Mouse (Mus musculus) mesoderm, embryonic 11.5 days (tissue): ENCODE measurements around the gene Alpl.

Experiments used
- DNase-seq: peaks from one replicate; pipeline ENCODE4 v3.0.0-alpha.2; 2012; ENCODE audit warnings: low read depth, low spot score

Gene Alpl

DNA sequence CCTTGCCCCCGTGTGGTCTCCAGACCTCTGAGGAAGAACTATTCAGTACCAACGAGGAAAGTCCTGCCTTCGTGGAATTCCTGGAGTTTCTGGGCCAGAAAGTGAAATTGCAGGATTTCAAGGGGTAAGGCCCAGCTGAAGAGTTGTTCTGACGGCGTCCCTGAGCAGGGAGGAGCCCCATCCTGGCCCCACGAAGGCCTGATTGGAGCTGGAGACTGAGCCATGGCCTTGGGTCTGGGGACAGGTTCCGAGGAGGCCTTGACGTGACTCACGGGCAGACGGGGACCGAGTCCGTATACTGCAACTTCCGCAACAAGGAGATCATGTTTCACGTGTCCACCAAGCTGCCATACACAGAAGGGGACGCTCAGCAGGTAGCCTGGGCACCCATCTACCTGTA, 78.5 kb downstream of the Alpl start:
- DNase-seq = no peak

DNA sequence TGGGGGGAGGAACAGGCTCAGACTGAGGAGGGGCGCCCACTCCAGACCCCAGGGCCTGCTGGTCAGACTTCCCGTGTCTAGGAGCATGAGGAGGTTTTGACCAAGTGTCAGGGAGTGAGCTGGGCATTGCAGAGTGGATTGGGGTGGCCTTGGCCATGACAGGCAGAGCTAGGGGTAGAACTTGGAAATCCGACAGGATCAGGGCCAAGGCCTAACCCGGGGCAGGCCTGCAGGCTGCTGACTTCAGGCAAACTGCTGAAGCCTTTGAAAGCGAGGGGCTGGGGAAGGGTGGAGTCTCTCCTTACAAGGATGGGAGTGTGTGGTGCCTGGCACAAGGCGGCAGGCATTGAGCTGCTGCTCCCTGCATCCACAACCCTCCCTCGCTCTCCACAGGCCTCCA, 79.2 kb downstream of the Alpl start:
- no peak for DNase-seq

DNA sequence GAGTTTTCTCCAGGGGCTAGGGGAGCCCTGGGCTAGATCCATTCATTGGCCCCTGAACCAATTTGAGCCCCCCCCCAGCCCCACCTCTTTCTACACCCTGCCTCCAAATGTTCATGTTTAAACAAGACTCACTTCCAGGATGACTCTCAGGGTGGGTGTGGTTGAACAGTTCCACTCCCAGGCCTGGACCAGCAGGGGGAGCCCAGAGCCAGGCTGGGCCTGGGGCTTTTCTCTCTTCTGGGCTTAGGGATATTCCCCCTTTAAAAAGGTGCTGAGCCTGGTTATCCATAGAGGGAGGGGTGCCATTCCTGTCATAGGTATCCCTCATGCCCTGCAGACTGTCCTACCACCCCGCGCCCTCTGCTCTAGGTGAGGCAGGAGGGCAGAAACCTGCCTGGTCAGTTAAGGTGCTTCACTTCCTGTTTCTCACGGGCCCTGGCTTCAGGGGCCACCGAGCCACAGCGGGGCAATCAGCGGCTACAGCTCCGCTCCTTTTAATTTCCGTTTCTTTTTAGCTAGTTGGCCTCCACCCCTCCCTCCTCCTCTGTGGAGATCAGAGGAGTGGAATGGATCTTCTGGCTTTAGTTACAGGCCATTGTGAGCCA, 82.1 kb downstream of the Alpl start:
- DNase-seq = no peak

GRCm38 (mm10) chr4:137712963-137713362, 83.2 kb downstream of the Alpl start:
- DNase-seq = no peak

- DNase-seq = peak; percentile 92
Observed at GRCm38 (mm10) chr4:137707216-137707990, 88.8 kb downstream of the Alpl start.

DNA sequence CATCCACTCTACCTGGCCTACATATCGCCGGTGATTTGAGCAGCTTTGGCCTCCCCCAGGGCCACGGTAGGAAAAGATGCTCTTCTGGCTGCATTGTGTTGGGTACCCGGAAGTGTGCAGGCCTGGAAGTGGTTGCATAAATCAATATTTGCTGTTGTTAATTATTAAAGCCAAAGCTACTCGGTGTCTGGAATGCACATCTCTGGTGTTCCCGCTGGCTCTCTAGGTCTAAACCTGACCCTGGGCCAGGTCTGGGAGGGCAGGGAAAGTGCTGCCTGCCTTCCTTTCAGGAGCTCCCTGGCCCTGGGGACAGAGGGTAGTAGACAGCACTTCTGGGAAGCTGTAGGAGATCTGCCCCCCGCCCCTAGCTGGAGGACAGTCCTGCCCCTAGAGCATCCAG, 89.7 kb downstream of the Alpl start:
- DNase-seq = no peak

GRCm38 (mm10) chr4:137705379-137705778, 90.8 kb downstream of the Alpl start:
- no peak for DNase-seq

DNA sequence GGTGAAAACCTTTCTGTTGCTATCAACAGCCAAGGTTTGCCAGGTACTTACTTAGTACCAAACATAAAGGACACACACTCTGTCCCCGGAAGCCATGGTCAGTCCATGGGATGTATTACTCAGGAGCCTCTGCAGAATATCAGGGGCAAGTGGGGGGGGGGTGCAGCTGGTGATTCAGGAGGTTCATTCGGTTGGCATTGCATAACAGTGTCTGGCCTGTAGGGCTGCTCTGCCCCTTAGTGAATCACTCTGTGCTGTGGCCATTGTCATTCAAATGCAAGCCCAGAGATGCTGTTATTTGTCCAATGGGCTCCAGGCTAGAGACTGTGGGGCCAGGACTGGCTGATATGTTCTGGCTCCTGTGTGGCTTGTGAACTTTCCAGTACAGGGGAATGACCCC, 91.6 kb downstream of the Alpl start:
- DNase-seq = no peak

DNA sequence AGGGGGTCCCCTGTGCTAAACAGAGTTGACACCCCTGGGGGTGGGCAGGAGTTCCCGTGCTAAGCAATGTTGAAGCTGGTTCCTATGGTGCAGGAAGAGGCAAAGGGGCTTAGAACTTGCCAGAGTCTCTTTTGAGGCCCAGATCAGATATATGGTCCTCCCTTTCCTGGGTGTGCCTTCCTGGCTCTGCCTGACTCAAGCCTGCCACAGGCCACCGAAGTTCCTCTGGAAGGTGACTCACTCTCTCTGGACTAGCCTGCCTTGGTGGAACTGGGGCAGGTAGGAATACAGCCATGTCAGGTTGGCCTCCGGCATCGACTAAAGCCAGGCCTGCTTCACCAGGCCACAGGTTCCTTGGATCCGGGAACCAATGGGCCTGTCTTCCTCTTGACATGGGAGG, 93.1 kb downstream of the Alpl start:
- DNase-seq = no peak

GRCm38 (mm10) chr4:137700960-137701359, 95.2 kb downstream of the Alpl start:
- DNase-seq = no peak

DNA sequence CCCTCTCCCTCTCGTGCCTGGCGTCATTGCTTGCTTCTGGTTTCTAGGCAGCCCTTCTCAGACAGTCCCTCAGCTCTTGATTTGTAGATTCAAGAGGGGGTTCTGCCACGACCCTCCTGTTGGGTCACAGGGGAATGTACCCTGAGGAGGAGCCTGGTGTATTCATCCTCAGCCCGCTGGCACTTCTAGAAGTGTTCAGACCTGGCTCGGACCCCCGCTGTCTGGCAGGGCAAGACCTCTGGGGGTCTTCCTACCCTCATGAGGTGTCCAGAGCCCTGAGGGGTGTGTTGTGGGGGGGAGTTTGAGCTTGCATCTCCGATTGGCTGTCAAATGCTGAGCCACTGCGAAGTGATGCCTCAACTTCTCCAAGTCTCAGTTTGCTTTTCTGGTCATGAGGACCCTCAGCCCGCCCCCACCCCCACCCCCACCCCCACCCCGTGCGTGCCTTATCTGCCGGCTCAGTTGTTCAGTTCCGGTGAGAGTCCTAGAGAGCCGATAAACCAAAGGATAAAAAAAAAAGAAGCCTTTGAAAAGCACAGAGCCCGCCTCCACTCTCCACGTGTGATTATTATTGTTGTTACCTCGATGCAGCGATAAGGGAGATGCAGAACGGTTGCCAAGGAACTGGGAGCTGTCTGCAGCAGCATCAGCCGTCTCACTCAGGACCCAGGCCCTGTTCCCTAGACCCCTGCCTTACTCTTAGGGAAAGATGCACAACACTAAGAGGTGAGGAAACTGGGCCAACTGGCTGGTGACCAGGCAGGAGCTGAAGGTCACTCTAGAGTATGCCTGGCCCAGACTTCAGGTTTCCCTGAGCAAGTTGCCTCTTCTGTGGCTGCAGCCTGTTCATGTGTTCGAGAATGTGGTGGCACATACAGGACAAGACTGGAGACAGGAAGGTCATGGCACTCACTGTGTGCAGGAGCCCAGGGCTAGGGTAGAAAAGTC, 96.6 kb downstream of the Alpl start:
- no peak for DNase-seq

DNA sequence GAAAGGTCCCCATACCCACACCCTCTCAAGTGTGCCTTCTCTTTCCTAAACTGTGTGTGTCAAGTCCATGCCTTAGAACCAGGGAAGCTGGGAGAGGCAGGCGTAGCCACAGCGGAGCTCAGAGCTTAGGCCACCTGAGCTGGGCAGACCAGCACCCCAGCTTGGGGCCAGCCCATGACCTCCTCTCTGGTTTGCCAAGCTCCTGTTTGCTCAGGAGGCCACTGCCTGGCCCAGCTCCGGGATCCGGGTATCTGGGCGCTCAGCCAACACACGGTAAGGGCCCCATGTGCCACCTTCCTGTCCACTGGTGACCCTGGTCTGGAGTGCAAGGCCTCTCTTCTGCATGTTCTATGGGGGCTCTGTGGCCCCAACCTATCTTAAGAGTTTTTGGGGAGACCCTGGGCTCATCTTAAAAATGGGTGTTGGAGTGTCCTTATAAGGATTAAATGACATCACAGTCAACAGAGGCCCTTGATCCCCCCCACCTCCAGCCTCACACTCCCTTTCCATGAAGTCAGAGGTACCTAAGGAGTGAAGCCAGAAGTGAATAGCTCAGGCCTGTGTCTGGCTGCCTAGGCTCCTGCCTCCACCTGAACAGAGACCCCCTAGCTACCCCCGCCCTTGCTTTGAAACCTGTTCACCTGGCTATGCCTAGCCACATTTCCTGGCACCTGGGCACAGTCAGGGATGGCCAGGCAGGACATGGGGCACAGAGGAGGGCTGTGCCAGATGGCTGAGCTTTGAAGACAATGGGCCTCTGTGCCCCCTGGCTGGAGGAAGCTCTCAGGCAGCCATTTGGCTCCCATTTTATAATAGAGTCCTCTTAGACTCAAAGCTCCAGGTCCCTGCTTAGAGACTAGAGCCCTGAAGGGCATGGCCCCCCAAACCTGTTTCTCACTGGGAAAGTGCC, 97.9 kb downstream of the Alpl start:
- no peak for DNase-seq

DNA sequence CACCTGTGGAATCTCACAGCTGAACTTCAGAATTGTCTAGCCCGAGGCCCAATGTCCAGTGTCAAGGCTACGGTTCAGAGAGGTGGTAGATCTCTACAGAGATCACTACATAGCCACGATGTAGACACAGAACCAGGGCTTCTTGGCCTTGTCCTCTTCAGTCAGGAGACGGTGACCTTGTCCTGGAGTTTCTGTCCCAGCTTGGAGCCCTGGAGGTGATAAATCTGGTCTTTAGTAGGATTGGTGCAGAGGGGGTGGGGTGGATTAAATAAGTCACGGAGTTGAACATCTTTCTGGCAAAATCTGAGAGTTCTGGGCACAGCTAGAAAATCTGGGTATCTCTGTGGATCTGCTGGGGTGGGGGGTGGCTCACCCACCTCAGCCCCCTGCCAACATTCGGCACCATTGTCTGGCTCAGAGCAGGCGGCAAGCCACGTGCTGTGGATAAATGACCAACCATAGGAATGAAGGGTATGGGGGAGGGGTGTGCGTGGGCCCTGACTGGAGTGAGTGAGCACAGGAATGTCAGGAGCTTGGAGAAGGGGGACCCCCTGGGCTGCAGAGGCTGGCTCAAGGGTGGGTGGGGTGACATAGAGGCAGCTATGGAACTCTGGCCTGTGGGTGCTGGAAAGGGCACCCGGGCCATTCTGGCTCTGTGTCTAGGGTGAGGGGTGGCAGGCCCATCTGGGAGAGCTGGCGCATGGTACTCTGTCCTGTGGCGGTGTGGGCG, 98.9 kb downstream of the Alpl start:
- DNase-seq = no peak

DNA sequence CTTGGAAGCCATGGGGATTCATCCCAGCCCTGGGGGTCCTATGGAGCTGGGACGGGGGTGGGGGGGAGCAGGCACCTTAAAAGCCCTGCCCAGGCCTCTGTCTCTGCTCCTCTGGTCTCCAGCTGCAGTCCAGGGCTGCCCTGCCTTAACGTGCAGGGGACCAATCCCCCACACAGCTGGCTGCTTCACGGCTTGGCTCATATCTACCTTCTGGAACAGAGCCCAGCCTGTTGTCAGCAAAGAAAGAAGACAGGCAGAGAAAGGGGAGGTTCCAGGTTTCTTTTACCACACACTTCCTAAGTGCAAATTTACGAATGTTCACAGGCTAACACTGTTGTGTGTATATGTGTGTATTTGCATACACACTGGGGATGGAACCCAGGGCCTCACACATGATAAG, 100.3 kb downstream of the Alpl start:
- no peak for DNase-seq

DNA sequence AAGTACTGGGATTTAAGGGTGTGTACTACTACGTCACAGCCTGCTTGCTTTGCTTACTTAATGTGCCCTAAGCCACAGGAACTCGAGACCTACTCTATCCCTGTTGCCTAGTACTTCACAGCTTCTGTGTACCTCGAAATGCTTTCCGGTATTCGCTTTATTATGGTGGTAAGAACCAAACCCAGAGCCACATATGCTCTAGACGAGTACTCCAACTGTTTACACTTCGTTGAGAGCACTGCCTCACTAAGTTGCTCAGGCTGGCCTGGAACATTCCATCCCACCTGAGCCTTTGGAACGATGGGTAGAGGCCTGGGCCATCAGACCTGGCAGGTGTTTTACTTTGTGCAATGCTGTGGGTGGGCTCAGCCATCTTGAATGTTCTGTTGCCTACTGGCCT, 100.9 kb downstream of the Alpl start:
- DNase-seq = no peak

DNA sequence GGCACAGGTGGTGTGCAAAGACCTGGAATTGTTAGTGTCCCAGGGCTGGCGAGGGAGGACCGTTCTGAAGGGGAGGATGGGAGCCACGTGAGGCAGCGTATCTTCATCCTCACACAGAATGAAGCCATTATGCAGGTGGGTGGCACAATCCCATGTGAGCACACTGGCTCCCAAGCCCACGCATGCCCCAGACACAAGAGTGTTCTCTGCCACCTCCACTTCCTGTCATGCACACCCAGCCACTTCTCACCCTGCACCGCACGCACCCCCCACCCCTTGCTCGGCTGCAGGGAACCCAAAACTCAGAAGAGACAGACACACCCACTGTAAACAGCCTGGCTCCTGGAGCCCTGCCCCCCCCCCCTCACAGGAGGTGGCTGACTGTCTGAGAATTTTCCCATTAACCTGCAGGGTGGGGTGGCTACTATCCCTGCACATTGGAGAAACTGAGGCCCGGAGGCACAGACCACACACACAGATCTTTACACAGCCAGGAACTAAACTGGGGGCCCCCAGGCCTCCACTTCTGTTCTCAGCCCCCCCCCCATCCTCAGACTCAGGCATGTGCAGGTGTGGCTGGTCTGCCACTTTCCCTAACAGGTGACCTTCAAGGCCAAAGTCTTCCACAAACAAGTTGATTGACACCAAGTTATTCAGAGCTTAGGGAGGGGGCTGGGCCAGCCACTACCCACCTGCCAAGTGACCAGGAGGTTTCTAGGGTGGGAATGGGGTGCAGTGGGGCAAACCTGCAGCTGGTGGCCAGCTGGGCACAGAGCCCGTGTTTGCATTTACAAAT, 103.9 kb downstream of the Alpl start:
- DNase-seq = no peak
